ENCODE assay signal across 14 mouse cellular contexts in genomic region chr15:62181454-62181910, GRCm38 (mm10).
DNase-seq lines count a peak whose midpoint lies in the region; ATAC-seq lines count a peak whose summit lies in the region.
"Had no signal": no experiment of that assay in that cellular context is flagged by ENCODE, and none has a peak within 500 bp of the region (broad histone marks: within the 10 kb centered on the region; RNA-seq: fewer than 3 reads in every experiment).

No protein-coding gene starts in this region.

- DNase-seq in midbrain, embryonic 11.5 days (ENCODE audit: low spot score, missing footprints): peak; percentile 80
- peak; percentile 86 to 87 for DNase-seq in spleen, postnatal 36 days (ENCODE audit: low spot score in 2 of 2)
- no peak for DNase-seq in forebrain, embryonic 14.5 days (ENCODE audit: low spot score)
- no peak for DNase-seq in frontal cortex, adult 2 months (ENCODE audit: extremely low spot score in 1 of 2, low spot score in 1 of 2)
- DNase-seq in kidney, adult 11 months: no peak
- DNase-seq: gastrocnemius, postnatal 14 days; lung, adult 2 months had no signal

- no peaks in the 10 kb centered on the region for H3K27me3 ChIP-seq in midbrain, embryonic 11.5 days (ENCODE audit: control insufficient read depth, insufficient read depth, low read length)
- H3K27me3 ChIP-seq in midbrain, embryonic 15.5 days (replicated peaks): no peaks in the 10 kb centered on the region
- no peaks in the 10 kb centered on the region for H3K27me3 ChIP-seq in forebrain, embryonic 14.5 days (replicated peaks; ENCODE audit: control insufficient read depth, insufficient read depth, low read length)
- H3K27me3 ChIP-seq: embryonic facial prominence, embryonic 12.5 days; forebrain, embryonic 13.5 days; kidney, embryonic 15.5 days; neural tube, embryonic 12.5 days had no signal

- WGBS in midbrain, embryonic 11.5 days: 88% methylated on average over 2 of the region's 2 CpGs
- 79% methylated on average over 2 of the region's 2 CpGs for WGBS in midbrain, embryonic 15.5 days
- WGBS in forebrain, embryonic 14.5 days: 83% methylated on average over 2 of the region's 2 CpGs

- no peak overlapping the region for H3K9ac ChIP-seq in midbrain, embryonic 11.5 days (ENCODE audit: low read length)
- no peak overlapping the region for H3K9ac ChIP-seq in midbrain, embryonic 15.5 days
- H3K9ac ChIP-seq in forebrain, embryonic 14.5 days (ENCODE audit: low read length): no peak overlapping the region
- H3K9ac ChIP-seq: embryonic facial prominence, embryonic 12.5 days; forebrain, embryonic 13.5 days; kidney, embryonic 15.5 days; neural tube, embryonic 12.5 days had no signal

- no peaks in the 10 kb centered on the region for H3K4me1 ChIP-seq in midbrain, embryonic 11.5 days (ENCODE audit: control insufficient read depth, insufficient read depth, low read length)
- no peaks in the 10 kb centered on the region for H3K4me1 ChIP-seq in midbrain, embryonic 15.5 days
- H3K4me1 ChIP-seq in forebrain, embryonic 14.5 days (ENCODE audit: control insufficient read depth, insufficient read depth, low read length): no peaks in the 10 kb centered on the region
- H3K4me1 ChIP-seq: forebrain, embryonic 13.5 days; kidney, embryonic 15.5 days; midbrain, embryonic 10.5 days; neural tube, embryonic 12.5 days had no signal

- no peak overlapping the region for H3K27ac ChIP-seq in midbrain, embryonic 11.5 days (ENCODE audit: low read depth, low read length)
- H3K27ac ChIP-seq in midbrain, embryonic 15.5 days: no peak overlapping the region
- no peak overlapping the region for H3K27ac ChIP-seq in forebrain, embryonic 14.5 days (ENCODE audit: low read depth, low read length)
- H3K27ac ChIP-seq: embryonic facial prominence, embryonic 12.5 days; forebrain, embryonic 13.5 days; kidney, embryonic 15.5 days; midbrain, embryonic 10.5 days; neural tube, embryonic 12.5 days had no signal

- H3K36me3 ChIP-seq in midbrain, embryonic 11.5 days (ENCODE audit: control insufficient read depth, insufficient read depth, low read length): no peaks in the 10 kb centered on the region
- no peaks in the 10 kb centered on the region for H3K36me3 ChIP-seq in midbrain, embryonic 15.5 days (replicated peaks)
- no peaks in the 10 kb centered on the region for H3K36me3 ChIP-seq in forebrain, embryonic 14.5 days (ENCODE audit: control insufficient read depth, insufficient read depth, low read length)
- H3K36me3 ChIP-seq: embryonic facial prominence, embryonic 12.5 days; midbrain, embryonic 10.5 days; neural tube, embryonic 12.5 days had no signal

- no peaks in the 10 kb centered on the region for H3K9me3 ChIP-seq in midbrain, embryonic 11.5 days (ENCODE audit: control insufficient read depth, low read length)
- no peaks in the 10 kb centered on the region for H3K9me3 ChIP-seq in midbrain, embryonic 15.5 days
- H3K9me3 ChIP-seq in forebrain, embryonic 14.5 days (replicated peaks; ENCODE audit: control insufficient read depth, low read length): no peaks in the 10 kb centered on the region
- H3K9me3 ChIP-seq: embryonic facial prominence, embryonic 12.5 days; forebrain, embryonic 13.5 days; kidney, embryonic 15.5 days; midbrain, embryonic 10.5 days; neural tube, embryonic 12.5 days had no signal

- no peak overlapping the region for H3K4me3 ChIP-seq in midbrain, embryonic 11.5 days (ENCODE audit: low read depth, low read length)
- no peak overlapping the region for H3K4me3 ChIP-seq in midbrain, embryonic 15.5 days
- no peak overlapping the region for H3K4me3 ChIP-seq in forebrain, embryonic 14.5 days (ENCODE audit: low read depth, low read length)
- H3K4me3 ChIP-seq: embryonic facial prominence, embryonic 12.5 days; forebrain, embryonic 13.5 days; kidney, embryonic 15.5 days; midbrain, embryonic 10.5 days; neural tube, embryonic 12.5 days had no signal

- no peak overlapping the region for H3K4me2 ChIP-seq in midbrain, embryonic 11.5 days
- H3K4me2 ChIP-seq in midbrain, embryonic 15.5 days: no peak overlapping the region
- H3K4me2 ChIP-seq in forebrain, embryonic 14.5 days (ENCODE audit: low read length): no peak overlapping the region
- H3K4me2 ChIP-seq: embryonic facial prominence, embryonic 12.5 days; forebrain, embryonic 13.5 days; kidney, embryonic 15.5 days; neural tube, embryonic 12.5 days had no signal

- no peak for ATAC-seq in midbrain, embryonic 11.5 days (ENCODE audit: low FRiP score)
- no peak for ATAC-seq in midbrain, embryonic 15.5 days (replicated peaks)
- peak; percentile 35 to 42; a peak in 3 of 4 replicates for ATAC-seq in hematopoietic stem cell, adult 5-6 weeks (replicated peaks in 1 of 2; ENCODE audit: insufficient read depth in 1 of 2, low FRiP score in 2 of 2, low TSS enrichment in 1 of 2, low read depth in 1 of 2, poor library complexity in 2 of 2, severe bottlenecking in 2 of 2)
- no peak for ATAC-seq in forebrain, embryonic 14.5 days
- ATAC-seq: forebrain, embryonic 13.5 days had no signal

Comparison
In these comparisons a context has a peak if more than half of its experiments do, and no peak if none do; other contexts are left out.
1. ATAC-seq: peak in hematopoietic stem cell, adult 5-6 weeks (2 of 2); none in midbrain, embryonic 11.5 days (single experiment), midbrain, embryonic 15.5 days (single experiment) and forebrain, embryonic 14.5 days (single experiment).
2. DNase-seq: peak in midbrain, embryonic 11.5 days (single experiment) and spleen, postnatal 36 days (2 of 2); none in forebrain, embryonic 14.5 days (single experiment), frontal cortex, adult 2 months (0 of 2) and kidney, adult 11 months (single experiment).